Mouse (Mus musculus) kidney, adult 2 months (tissue): Measurements from ENCODE around the gene Plscr2.

ENCODE experiments used
- CTCF ChIP-seq: fragments of 200-500 bp; conservative IDR thresholded peaks from 2 replicates; pipeline ENCODE4 v1.5.1; 2011; ENCODE audit warnings: low read depth, mild to moderate bottlenecking, control low read depth, low read length, moderate library complexity, mixed read lengths; ENCODE audit not compliant: insufficient read depth, insufficient read length
- POLR2A ChIP-seq: fragments of 200-500 bp; IDR thresholded peaks from one replicate; pipeline ENCODE4 v1.6.1; 2011; ENCODE audit warnings: low read depth, low read length, control low read depth

GRCm38 (mm10) chr9:92337063-92337462 is 61.7 kb downstream of the Plscr2 start:
- TF ChIP-seq CTCF = no peak
- no peak for TF ChIP-seq POLR2A
